Mouse (Mus musculus): ENCODE data around the gene Pnrc1.
"Not testable (repeated sequence)": the region's sequence is repeated elsewhere in the genome, so short reads cannot be mapped to it uniquely, and the experiment has no call there.

Pnrc1 gene

DNA sequence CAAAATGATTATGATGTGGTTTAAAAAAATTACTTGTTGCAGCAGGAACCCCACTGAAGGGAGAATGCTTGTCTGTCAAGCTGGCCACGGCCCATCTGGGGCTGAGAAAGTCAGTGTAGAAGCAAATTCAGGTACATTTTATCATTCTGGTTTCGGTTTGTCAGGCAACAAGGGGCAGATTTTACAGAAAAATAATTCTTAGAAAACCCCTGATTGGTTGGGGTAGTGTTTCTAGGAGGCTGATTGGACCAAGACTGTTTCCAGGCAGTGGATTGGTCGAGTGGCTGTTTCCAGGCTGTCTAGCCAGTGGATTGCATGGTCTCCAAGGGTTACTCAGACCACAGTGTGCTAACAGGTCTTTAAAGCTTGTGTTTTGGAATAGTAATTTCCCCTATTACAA lies at the start of gene Pnrc1:
Gene Pnrc1, minus strand, starts transcription at position 162 of the 400 bp plus-strand sequence.
- DNase-seq = peak; percentile 86

GRCm38 (mm10) chr4:33337999-33338398 lies 48.0 kb upstream of the Pnrc1 start:
- DNase-seq = no peak

GRCm38 (mm10) chr4:33332956-33333455 lies 43.0 kb upstream of the Pnrc1 start:
- no peak for DNase-seq

DNA sequence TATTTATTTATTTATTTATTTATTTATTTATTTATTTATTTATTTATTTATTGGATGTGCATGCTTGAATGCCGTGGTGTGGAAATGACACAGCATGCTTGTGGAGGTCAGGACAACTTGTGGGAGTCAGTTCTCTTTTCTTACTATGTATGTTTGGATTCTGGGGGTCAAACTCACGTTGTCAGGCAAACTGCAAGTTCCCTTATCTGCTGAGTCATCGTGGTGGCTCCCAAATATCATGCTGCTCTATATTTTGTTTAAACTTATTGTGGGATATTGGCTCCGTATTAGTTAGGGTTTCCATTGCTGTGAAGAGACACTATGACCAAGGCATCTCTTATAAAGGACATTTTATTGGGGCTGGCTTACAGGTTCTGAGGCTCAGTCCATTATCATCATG lies 41.2 kb upstream of the Pnrc1 start:
- no peak for DNase-seq

GRCm38 (mm10) chr4:33315840-33316239 lies 25.9 kb upstream of the Pnrc1 start:
- no peak for DNase-seq

DNA sequence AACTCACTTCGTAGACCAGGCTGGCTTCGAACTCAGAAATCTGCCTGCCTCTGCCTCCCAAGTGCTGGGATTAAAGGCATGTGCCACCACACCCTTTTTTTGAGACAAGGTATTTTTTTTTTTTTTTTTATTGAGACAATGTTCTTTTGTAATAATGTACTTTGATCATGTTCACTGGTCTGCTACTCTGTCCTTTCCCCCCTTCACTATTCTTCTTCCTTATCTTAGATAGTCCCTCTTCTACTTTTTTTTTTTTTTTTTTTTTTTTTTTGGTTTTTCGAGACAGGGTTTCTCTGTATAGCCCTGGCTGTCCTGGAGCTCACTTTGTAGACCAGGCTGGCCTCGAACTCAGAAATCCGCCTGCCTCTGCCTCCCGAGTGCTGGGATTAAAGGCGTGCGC lies 24.2 kb upstream of the Pnrc1 start:
- DNase-seq = not testable (repeated sequence)

DNA sequence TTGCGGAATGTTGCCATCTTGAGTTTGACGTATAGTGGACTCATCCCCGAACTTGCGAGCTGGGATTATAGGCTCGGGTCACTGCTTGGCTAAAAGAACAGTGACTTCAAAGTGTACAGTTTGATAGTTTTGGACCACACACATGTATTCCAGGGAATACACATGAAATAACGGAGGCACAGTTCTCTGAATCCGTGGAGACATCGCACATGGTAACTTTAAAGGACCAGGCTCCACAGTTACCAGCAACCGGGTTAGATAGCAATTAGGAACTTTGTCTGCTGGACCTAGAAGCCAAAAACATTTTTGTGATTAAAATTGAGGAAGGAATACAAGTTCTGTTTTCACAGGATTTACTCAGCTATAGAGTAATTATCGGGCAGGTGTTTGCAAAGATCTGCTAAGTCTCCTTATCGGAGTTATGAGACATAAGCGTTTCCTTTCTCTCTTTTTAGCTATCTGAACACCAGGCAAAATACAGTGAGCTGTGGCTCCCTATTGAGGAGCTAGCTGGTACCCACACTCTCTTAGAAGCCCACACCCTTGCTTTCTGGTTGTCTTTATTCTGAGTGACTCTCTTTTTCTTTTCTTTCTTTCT lies 21.0 kb upstream of the Pnrc1 start:
- no peak for DNase-seq

DNA sequence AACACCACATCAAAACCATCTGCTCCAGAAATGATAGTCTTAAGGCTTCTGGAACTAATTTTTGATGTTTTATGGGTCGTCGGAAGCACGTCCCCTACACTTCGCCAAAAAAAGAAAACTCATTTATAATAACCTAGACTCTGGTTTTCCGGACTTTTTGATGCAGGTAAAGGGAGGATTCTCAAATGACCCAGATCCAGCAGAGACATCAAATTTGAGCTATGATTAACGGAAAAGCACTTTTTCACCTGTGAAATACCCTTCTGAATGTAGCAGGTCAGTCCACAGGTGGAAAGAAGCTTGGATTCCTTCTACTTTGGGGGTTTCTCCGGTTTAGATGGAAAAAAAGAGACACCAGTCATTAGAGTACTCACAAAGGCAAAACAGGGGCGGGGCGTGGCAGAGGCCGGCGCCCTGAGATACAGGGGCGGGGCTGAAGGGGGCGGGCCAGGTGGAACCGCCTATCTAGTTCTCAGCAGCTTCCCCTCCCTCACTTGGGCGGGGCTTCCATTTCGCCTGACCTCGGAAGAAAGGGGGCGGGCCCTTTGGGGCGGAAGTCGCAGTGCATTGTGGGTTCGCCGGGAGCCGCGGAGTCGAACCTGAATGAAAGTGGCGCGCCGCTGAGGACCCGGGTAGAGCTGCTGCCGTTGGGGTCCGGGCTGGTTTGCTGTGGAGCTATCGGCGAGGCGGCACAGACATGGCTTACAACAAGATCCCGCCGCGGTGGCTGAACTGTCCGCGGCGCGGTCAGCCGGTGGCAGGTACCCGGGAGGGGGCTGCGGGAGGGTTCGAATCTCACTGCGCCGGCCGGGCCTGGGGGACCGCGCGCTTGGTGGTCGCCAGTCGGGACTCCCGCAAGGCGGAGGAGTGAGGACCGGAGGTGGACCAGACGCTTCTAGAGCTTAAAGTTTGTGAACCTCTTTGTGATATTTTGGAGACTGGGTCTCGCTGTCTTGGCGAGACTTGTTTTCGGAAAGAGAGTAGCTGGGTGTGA lies 20.1 kb upstream of the Pnrc1 start, which contains the start of gene Rngtt:
Gene Rngtt, plus strand, starts transcription at position 548 of the 994 bp plus-strand sequence.
- DNase-seq = peak; percentile 99

DNA sequence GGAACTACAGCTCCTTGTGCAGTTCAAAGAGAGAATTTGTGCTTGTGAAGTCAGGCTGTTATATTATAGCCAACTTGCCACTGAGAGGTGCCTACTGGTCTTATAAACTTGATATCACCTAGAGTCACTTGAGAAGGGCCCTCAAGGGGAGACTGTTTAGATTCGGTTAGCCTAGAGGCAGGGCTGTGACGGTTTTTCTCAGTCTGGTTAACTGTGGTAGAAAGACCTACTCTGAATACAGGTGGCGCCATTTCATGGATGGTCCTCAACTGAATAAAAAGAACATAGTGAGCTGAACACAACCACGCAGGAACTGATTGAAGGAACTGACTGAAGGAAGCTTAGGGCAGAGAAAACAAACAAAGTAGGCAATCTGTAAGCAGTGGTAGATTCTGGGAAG lies 17.2 kb upstream of the Pnrc1 start:
- DNase-seq = no peak

GRCm38 (mm10) chr4:33303057-33303456 lies 13.1 kb upstream of the Pnrc1 start:
- DNase-seq = no peak

GRCm38 (mm10) chr4:33300891-33301665 lies 11.1 kb upstream of the Pnrc1 start:
- not testable (repeated sequence) for DNase-seq

- DNase-seq = peak; percentile 78
These were observed 2.7 kb upstream of the Pnrc1 start for GRCm38 (mm10) chr4:33292409-33293370.

DNA sequence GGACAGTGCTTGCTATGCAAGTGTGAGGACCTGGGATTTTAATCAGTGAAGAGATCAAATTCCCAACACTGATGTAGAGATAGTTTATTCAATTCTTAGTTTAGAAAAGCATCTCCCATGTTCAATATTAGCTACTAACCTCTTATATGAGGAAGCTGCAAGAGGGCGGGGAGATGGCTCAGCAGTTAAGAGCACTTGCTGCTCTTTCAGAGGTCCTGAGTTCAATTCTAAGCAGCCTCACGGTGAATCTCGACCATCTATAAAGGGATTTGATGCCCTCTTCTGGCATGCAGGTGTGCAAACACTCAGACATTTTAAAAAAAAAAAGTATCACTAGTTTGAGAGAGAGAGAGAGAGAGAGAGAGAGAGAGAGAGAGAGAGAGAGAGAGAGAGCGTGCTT lies 915 bp upstream of the Pnrc1 start:
- peak; percentile 18 for DNase-seq

DNA sequence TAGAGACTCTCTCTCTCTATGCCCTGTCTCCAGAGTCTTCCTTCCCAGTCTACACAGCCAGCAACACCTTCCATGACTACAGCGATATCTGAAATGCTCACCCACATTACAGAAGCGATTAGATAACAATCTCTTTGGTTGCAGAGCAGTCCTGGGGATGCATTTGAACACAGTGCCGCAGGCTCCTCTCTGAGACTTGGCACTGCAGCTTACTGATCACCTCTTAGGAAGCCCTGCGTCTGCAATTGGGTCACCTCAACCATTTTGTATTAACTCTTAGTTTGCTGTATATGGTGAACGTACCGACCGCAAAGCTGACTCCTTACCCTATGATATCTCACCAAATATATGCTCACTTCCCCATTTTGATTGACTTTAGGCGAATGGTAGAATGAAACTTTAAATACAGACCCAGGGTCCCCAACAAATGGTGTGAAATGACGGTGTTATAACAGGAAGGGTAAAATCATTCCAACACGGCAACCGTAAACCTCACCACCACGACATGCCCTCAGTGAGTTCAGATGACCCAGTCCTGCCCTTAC lies 785 bp downstream of the Pnrc1 start:
- no peak for DNase-seq

GRCm38 (mm10) chr4:33285448-33285847 lies 4.5 kb downstream of the Pnrc1 start:
- peak; percentile 20 for DNase-seq

GRCm38 (mm10) chr4:33284083-33284880 lies 5.7 kb downstream of the Pnrc1 start:
- DNase-seq = no peak

GRCm38 (mm10) chr4:33281891-33282685 lies 7.9 kb downstream of the Pnrc1 start:
- no peak for DNase-seq

DNA sequence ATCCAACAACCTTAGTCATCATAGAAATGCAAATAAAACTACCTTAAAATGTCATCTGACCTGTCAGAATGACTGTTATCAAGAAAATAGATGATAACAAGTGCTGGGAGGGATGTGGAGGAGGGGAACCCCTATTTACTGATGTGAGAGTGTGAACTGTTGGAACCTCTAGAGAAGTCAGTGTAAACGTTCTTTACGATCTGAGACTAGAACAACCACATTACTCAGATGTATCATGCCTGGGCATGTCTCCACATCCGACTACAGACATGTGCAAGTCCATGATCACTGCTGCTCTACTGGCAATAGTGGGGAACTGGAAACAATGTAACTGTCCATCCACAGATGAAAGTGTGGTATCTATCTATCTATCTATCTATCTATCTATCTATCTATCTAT lies 16.5 kb downstream of the Pnrc1 start:
- DNase-seq = no peak

All from lung, postnatal 36 days (tissue).